Mouse (Mus musculus): Measurements from ENCODE around the gene Tmod3. TPM values are rescaled to one million over a fixed set of nuclear protein-coding genes. Genes with fewer than 3 reads are reported as not detected.
A peak's percentile ranks its signal among the peaks of the same experiment; 100 is the strongest.

The Tmod3 gene
- polyA plus RNA-seq, 2 experiments, result 9.1 to 23.8 TPM

DNA sequence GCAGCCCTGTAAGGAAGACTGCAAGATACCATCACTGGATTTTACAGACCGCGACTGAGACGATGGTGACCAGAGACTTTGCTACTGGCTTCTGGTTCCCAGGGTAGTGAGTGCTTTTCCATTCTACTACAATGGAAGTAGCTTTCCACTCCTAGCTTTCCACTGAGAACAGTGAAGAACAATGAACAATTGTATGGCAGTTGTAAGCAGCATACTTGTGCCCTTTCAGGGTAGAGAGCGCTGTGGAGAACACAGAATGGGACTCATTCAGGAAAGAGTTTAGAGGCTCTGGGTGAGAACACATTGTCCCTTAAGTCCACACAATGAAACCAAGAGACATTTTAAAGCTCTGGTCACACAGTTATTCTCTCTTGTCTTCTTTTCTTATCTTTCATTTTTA is 38.1 kb upstream of the Tmod3 start:
- Histone ChIP-seq H3K36me3 (replicated peaks; ENCODE audit: control insufficient read depth, insufficient read depth, low read depth) (no peaks in the 10 kb centered on the region), H3K27me3 (ENCODE audit: control insufficient read depth, insufficient read depth, low read length) (no peaks in the 10 kb centered on the region), H3K27ac (no peak overlapping the region), H3K9me3 (ENCODE audit: control insufficient read depth, low read length) (no peaks in the 10 kb centered on the region), H3K4me2 (ENCODE audit: low read depth) (no peak overlapping the region), H3K9ac (replicated peaks) (no peak overlapping the region), H3K4me1 (replicated peaks; ENCODE audit: control insufficient read depth in 2 of 2, insufficient read depth in 2 of 2, low read length in 1 of 2) (no peaks in the 10 kb centered on the region), H3K4me3 (ENCODE audit: insufficient read depth in 1 of 2, low read depth in 2 of 2, low read length in 2 of 2) (no peak overlapping the region)
- WGBS (ENCODE audit: insufficient replicate concordance), result 72% methylated on average over 4 of the region's 4 CpGs
- no peak for ATAC-seq (ENCODE audit: insufficient read depth)
- no peak for TF ChIP-seq EP300 (IDR thresholded peaks at IDR 0.05; ENCODE audit: low read depth)
- TF ChIP-seq CTCF (IDR thresholded peaks at IDR 0.05; ENCODE audit: low read depth), result no peak
- no peak for DNase-seq (ENCODE audit: low read depth in 3 of 3, low spot score in 3 of 3)

DNA sequence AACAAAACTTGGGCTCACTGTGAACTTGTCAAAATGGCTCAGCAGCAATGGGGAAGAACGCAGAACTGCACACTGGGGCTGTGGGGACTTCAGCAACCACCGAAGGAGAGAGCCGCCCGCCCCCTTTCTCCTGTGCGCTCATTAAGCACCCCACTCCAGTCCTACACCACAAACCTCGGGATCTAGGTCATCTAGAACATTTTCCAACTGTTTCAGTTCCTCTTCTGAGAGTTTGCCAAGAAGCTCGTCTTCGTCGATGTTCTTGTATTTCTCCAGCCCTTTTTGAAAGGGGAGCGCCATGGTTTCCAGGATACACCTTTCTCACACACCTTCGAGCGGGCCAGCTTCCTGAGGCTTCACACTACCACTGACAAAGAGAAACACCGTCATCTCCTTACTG is 37.6 kb upstream of the Tmod3 start:
- H3K27me3 ChIP-seq (ENCODE audit: control insufficient read depth, insufficient read depth, low read length), result no peaks in the 10 kb centered on the region
- DNase-seq (ENCODE audit: low read depth in 3 of 3, low spot score in 3 of 3) (no peak), ATAC-seq (ENCODE audit: insufficient read depth) (no peak)
- H3K36me3 ChIP-seq (replicated peaks; ENCODE audit: control insufficient read depth, insufficient read depth, low read depth), result no peaks in the 10 kb centered on the region
- 68% methylated on average over 13 of the region's 13 CpGs for whole genome bisulfite sequencing (ENCODE audit: insufficient replicate concordance)
- H3K4me3 ChIP-seq (ENCODE audit: insufficient read depth in 1 of 2, low read depth in 2 of 2, low read length in 2 of 2), result no peak overlapping the region
- no peaks in the 10 kb centered on the region for H3K9me3 ChIP-seq (ENCODE audit: control insufficient read depth, low read length)
- TF ChIP-seq EP300 (IDR thresholded peaks at IDR 0.05; ENCODE audit: low read depth) (no peak), CTCF (IDR thresholded peaks at IDR 0.05; ENCODE audit: low read depth) (no peak)
- no peak overlapping the region for H3K27ac ChIP-seq
- no peak overlapping the region for H3K9ac ChIP-seq (replicated peaks)
- H3K4me1 ChIP-seq (replicated peaks; ENCODE audit: control insufficient read depth in 2 of 2, insufficient read depth in 2 of 2, low read length in 1 of 2), result no peaks in the 10 kb centered on the region
- no peak overlapping the region for H3K4me2 ChIP-seq (ENCODE audit: low read depth)

DNA sequence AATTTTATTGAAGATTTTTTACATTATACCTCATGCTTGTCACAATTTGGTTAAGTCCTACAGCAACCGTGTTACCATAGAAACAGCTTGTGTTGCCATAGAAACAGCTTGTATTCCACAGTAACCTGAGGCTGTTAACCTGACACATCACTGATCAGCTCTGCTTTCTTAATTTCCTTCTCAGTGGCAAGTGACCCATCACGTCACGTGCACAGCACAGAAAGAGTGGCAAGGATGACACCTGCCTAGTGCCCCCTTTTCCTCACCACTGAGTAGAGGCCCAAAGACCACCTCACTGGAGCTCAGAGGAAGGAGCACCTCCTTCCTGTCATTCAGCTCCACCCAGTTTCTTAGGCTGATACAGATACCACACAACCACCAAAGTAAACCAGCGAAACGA is 34.0 kb upstream of the Tmod3 start:
- 53% methylated on average over 5 of the region's 5 CpGs for WGBS (ENCODE audit: insufficient replicate concordance)
- ATAC-seq (ENCODE audit: insufficient read depth) (no peak), DNase-seq (ENCODE audit: low read depth in 3 of 3, low spot score in 3 of 3) (no peak)
- Histone ChIP-seq H3K4me3 (ENCODE audit: insufficient read depth in 1 of 2, low read depth in 2 of 2, low read length in 2 of 2) (no peak overlapping the region), H3K4me1 (replicated peaks; ENCODE audit: control insufficient read depth in 2 of 2, insufficient read depth in 2 of 2, low read length in 1 of 2) (no peaks in the 10 kb centered on the region), H3K9me3 (ENCODE audit: control insufficient read depth, low read length) (no peaks in the 10 kb centered on the region), H3K4me2 (ENCODE audit: low read depth) (no peak overlapping the region), H3K9ac (replicated peaks) (no peak overlapping the region), H3K27ac (no peak overlapping the region), H3K27me3 (ENCODE audit: control insufficient read depth, insufficient read depth, low read length) (no peaks in the 10 kb centered on the region), H3K36me3 (replicated peaks; ENCODE audit: control insufficient read depth, insufficient read depth, low read depth) (no peaks in the 10 kb centered on the region)
- TF ChIP-seq EP300 (IDR thresholded peaks at IDR 0.05; ENCODE audit: low read depth) (no peak), CTCF (IDR thresholded peaks at IDR 0.05; ENCODE audit: low read depth) (no peak)

DNA sequence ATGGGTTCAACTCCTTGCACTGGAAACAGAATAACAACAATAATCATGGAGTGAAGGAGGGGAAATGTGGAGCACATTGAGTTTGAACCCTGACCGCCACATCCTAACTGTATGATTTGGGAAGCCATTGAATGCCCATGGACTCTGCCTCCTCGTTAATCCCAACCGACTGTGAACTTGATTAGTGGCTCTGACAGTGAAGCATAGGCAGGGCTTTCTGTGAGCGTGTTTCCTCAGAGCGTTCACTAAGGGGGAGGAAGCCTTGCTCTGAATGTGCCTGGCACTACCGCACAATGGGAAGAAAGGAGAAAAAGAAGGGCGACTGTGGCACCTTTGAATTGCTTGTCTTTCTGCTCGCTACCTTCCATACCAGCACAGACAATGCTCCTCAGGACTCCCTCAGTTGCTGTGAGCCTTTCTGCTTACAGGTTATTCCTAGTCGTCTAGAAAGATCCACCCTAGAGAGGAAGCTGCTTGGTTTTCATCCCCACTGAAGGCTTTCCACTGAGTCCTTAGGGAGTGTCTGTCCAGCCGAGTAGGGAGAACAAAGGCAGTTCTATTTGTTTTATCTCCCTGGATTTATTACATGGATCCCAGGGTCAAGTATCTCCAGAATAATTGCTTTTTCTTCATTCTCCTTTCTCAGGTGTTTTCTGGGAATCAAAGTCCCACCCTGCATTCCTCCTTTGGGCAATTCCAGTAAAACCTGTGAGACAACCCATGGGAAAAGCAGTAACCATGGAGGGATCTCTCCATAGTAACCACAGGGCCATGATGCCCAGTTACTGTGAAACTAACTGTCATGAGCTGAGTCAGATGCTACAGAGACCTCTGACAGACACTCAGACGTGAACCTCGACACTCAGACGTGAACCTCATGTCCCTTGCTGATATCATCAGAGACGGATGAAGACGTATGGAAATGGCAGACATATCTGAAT is 30.7 kb upstream of the Tmod3 start:
- DNase-seq (ENCODE audit: low read depth in 3 of 3, low spot score in 3 of 3), result no peak
- Histone ChIP-seq H3K9me3 (ENCODE audit: control insufficient read depth, low read length) (no peaks in the 10 kb centered on the region), H3K4me3 (ENCODE audit: insufficient read depth in 1 of 2, low read depth in 2 of 2, low read length in 2 of 2) (no peak overlapping the region), H3K27ac (no peak overlapping the region), H3K4me1 (replicated peaks; ENCODE audit: control insufficient read depth in 2 of 2, insufficient read depth in 2 of 2, low read length in 1 of 2) (no peaks in the 10 kb centered on the region), H3K4me2 (ENCODE audit: low read depth) (no peak overlapping the region), H3K36me3 (replicated peaks; ENCODE audit: control insufficient read depth, insufficient read depth, low read depth) (no peaks in the 10 kb centered on the region), H3K9ac (replicated peaks) (no peak overlapping the region), H3K27me3 (ENCODE audit: control insufficient read depth, insufficient read depth, low read length) (no peaks in the 10 kb centered on the region)
- TF ChIP-seq EP300 (IDR thresholded peaks at IDR 0.05; ENCODE audit: low read depth), result no peak
- TF ChIP-seq CTCF (IDR thresholded peaks at IDR 0.05; ENCODE audit: low read depth), result no peak
- WGBS (ENCODE audit: insufficient replicate concordance), result 65% methylated on average over 15 of the region's 15 CpGs
- ATAC-seq (ENCODE audit: insufficient read depth), result no peak

DNA sequence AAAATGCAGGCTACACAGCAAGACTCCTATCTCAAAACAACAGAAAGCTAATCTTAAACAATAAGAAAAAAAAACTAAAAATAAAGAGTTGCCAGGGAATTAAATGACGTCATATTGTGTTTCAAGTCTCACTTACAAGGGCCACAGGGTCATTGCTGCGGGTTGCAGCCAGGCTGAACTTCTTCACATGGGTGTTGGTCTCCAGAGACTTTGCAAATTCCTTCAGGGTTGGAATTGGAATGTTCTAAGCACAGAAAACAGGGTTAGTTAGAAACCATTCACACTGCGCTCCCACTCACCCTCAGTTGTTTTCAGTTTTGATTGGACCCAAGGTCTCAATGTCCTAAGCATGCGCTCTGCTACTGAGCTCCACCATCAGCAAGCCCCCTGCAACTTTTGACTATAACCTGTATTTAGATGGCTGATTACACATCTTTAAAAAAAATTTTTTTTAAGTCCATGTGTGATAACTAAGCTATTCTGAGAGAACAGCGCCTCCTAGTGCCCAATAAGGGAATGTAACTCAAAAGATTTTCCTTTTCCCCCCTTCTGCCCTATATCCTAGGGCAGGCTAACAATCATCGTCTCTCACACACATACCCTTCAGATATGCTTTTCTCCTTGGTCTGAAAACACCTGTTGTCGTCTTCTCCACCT is 22.4 kb upstream of the Tmod3 start:
- Histone ChIP-seq H3K9ac (replicated peaks) (no peak overlapping the region), H3K27me3 (ENCODE audit: control insufficient read depth, insufficient read depth, low read length) (no peaks in the 10 kb centered on the region), H3K4me1 (replicated peaks; ENCODE audit: control insufficient read depth in 2 of 2, insufficient read depth in 2 of 2, low read length in 1 of 2) (no peaks in the 10 kb centered on the region), H3K27ac (no peak overlapping the region), H3K4me3 (ENCODE audit: insufficient read depth in 1 of 2, low read depth in 2 of 2, low read length in 2 of 2) (no peak overlapping the region), H3K4me2 (ENCODE audit: low read depth) (no peak overlapping the region), H3K9me3 (ENCODE audit: control insufficient read depth, low read length) (no peaks in the 10 kb centered on the region), H3K36me3 (replicated peaks; ENCODE audit: control insufficient read depth, insufficient read depth, low read depth) (no peaks in the 10 kb centered on the region)
- ATAC-seq (ENCODE audit: insufficient read depth) (no peak), DNase-seq (ENCODE audit: low read depth in 3 of 3, low spot score in 3 of 3) (no peak)
- WGBS (ENCODE audit: insufficient replicate concordance), result 46% methylated on average over 7 of the region's 7 CpGs
- TF ChIP-seq EP300 (IDR thresholded peaks at IDR 0.05; ENCODE audit: low read depth) (no peak), CTCF (IDR thresholded peaks at IDR 0.05; ENCODE audit: low read depth) (peak; percentile 66; the same call in 1 of the 2 replicates)

Data from liver, embryonic 14.5 days (tissue).